In genomic region chr4:43745187-43745586, GRCm38 (mm10) we compare ENCODE assay signal across 10 mouse cellular contexts. TPM values are rescaled to one million over a fixed set of nuclear protein-coding genes. Genes with fewer than 3 reads are reported as not detected.
DNase-seq lines count a peak whose midpoint lies in the region; ATAC-seq and TF ChIP-seq lines count a peak whose summit lies in the region.
"Had no signal": no experiment of that assay in that cellular context is flagged by ENCODE, and none has a peak within 500 bp of the region (broad histone marks: within the 10 kb centered on the region; RNA-seq: fewer than 3 reads in every experiment).

No protein-coding gene starts in this region.

- no peaks in the 10 kb centered on the region for H3K4me1 ChIP-seq in kidney, embryonic 14.5 days (ENCODE audit: control insufficient read depth, insufficient read depth, low read length)
- no peaks in the 10 kb centered on the region for H3K4me1 ChIP-seq in MEL (ENCODE audit: control insufficient read depth in 1 of 2, insufficient read depth in 2 of 2, low read length in 2 of 2)
- no peaks in the 10 kb centered on the region for H3K4me1 ChIP-seq in intestine, embryonic 15.5 days (replicated peaks)
- H3K4me1 ChIP-seq: liver, embryonic 13.5 days had no signal

- no peak overlapping the region for H3K4me3 ChIP-seq in kidney, embryonic 14.5 days (ENCODE audit: low read length)
- H3K4me3 ChIP-seq in MEL (ENCODE audit: control insufficient read depth in 1 of 2, insufficient read depth in 1 of 2, low read depth in 2 of 2, low read length in 2 of 2) = no peak overlapping the region
- H3K4me3 ChIP-seq in intestine, embryonic 15.5 days (replicated peaks) = no peak overlapping the region
- H3K4me3 ChIP-seq: heart, embryonic 15.5 days; liver, embryonic 13.5 days had no signal

- H3K79me2 ChIP-seq in MEL (ENCODE audit: control insufficient read depth, insufficient read depth, low read length, poor library complexity) = no peaks in the 10 kb centered on the region

- H3K9ac ChIP-seq in kidney, embryonic 14.5 days (ENCODE audit: low read depth, low read length) = no peak overlapping the region
- H3K9ac ChIP-seq in MEL (ENCODE audit: control insufficient read depth, low read depth, low read length, poor library complexity, severe bottlenecking) = no peak overlapping the region
- no peak overlapping the region for H3K9ac ChIP-seq in intestine, embryonic 15.5 days
- H3K9ac ChIP-seq: heart, embryonic 15.5 days; liver, embryonic 13.5 days had no signal

- no peaks in the 10 kb centered on the region for H3K9me3 ChIP-seq in kidney, embryonic 14.5 days (ENCODE audit: control insufficient read depth, low read length)
- no peaks in the 10 kb centered on the region for H3K9me3 ChIP-seq in MEL (replicated peaks; ENCODE audit: insufficient read depth, low read length)
- H3K9me3 ChIP-seq in intestine, embryonic 15.5 days = no peaks in the 10 kb centered on the region
- H3K9me3 ChIP-seq: heart, embryonic 15.5 days; liver, embryonic 13.5 days had no signal

- TF ChIP-seq POLR2A in MEL (IDR thresholded peaks at IDR 0.05; ENCODE audit: control insufficient read depth in 1 of 2, insufficient read depth in 1 of 2, low read depth in 1 of 2, low read length in 2 of 2, poor library complexity in 1 of 2) = no peak

- no peak for TF ChIP-seq EP300 in MEL (IDR thresholded peaks at IDR 0.05; ENCODE audit: low read depth in 1 of 2, low read length in 2 of 2)

- no peaks in the 10 kb centered on the region for H3K27me3 ChIP-seq in kidney, embryonic 14.5 days (ENCODE audit: control insufficient read depth, insufficient read depth, low read length)
- peaks cover 5 to 14% of the 10 kb centered on the region in 2 experiments for H3K27me3 ChIP-seq in MEL (ENCODE audit: control insufficient read depth in 1 of 2, insufficient read depth in 2 of 2, low read length in 2 of 2)
- no peaks in the 10 kb centered on the region for H3K27me3 ChIP-seq in intestine, embryonic 15.5 days (replicated peaks)
- H3K27me3 ChIP-seq: heart, embryonic 15.5 days; liver, embryonic 13.5 days had no signal

- no peak overlapping the region for H3K4me2 ChIP-seq in kidney, embryonic 14.5 days (replicated peaks; ENCODE audit: low read depth, low read length)
- no peak overlapping the region for H3K4me2 ChIP-seq in intestine, embryonic 15.5 days (replicated peaks)
- H3K4me2 ChIP-seq: heart, embryonic 15.5 days; liver, embryonic 13.5 days had no signal

- H3K36me3 ChIP-seq in kidney, embryonic 14.5 days (ENCODE audit: control insufficient read depth, insufficient read depth, low read length) = no peaks in the 10 kb centered on the region
- no peaks in the 10 kb centered on the region for H3K36me3 ChIP-seq in MEL (ENCODE audit: control insufficient read depth in 1 of 2, insufficient read depth in 2 of 2, low read length in 2 of 2)
- H3K36me3 ChIP-seq in intestine, embryonic 15.5 days = no peaks in the 10 kb centered on the region
- H3K36me3 ChIP-seq: heart, embryonic 15.5 days; liver, embryonic 13.5 days had no signal

- ATAC-seq in CD4-positive, CD25-positive, alpha-beta regulatory T cell, adult 4 months = no peak
- 0 out of 2 replicates have a peak, but pooled peaks have one; percentile 24 for ATAC-seq in kidney, embryonic 14.5 days (ENCODE audit: low FRiP score, low TSS enrichment)
- 0 out of 2 replicates have a peak, but pooled peaks have one; percentile 43 for ATAC-seq in intestine, embryonic 15.5 days

- peak in 2 of 3 experiments; percentile 41 to 58; a peak in 4 of 6 replicates for TF ChIP-seq CTCF in MEL (IDR thresholded peaks at IDR 0.05 in 2 of 3, conservative IDR thresholded peaks at IDR 0.05 in 1 of 3; ENCODE audit: control insufficient read depth in 1 of 3, insufficient read depth in 1 of 3, low read depth in 2 of 3, low read length in 3 of 3, poor library complexity in 1 of 3, severe bottlenecking in 1 of 3)

- whole genome bisulfite sequencing in kidney, embryonic 14.5 days = 18% methylated on average over 6 of the region's 6 CpGs
- WGBS in intestine, embryonic 15.5 days = 13% methylated on average over 6 of the region's 6 CpGs

- peak; percentile 53 for TF ChIP-seq RAD21 in MEL (IDR thresholded peaks at IDR 0.05; ENCODE audit: low read depth, low read length)

- DNase-seq in CD4-positive, CD25-positive, alpha-beta regulatory T cell, adult 2 months (ENCODE audit: low read depth, low spot score) = peak; percentile 39
- DNase-seq in kidney, adult 9 months = no peak
- DNase-seq in MEL (ENCODE audit: low read depth, low spot score) = peak; percentile 40
- DNase-seq in yolk sac, embryonic 10.5 days (ENCODE audit: low spot score) = no peak
- DNase-seq in gastrocnemius, postnatal 4 days (ENCODE audit: low spot score in 2 of 2) = no peak
- DNase-seq: liver, embryonic 13.5 days had no signal

- H3K27ac ChIP-seq in kidney, embryonic 14.5 days (ENCODE audit: low read depth, low read length) = no peak overlapping the region
- H3K27ac ChIP-seq in MEL (ENCODE audit: control insufficient read depth, low read depth, low read length) = no peak overlapping the region
- H3K27ac ChIP-seq in intestine, embryonic 15.5 days = no peak overlapping the region
- H3K27ac ChIP-seq: heart, embryonic 15.5 days; liver, embryonic 13.5 days had no signal

TF ChIP-seq in MEL, 35 proteins besides CTCF, POLR2A, EP300 and RAD21:
- TF ChIP-seq GATA1 (IDR thresholded peaks at IDR 0.05; ENCODE audit: low read depth, low read length) (no peak), UBTF (IDR thresholded peaks at IDR 0.05; ENCODE audit: borderline replicate concordance, insufficient read depth, low read depth, low read length) (no peak), HCFC1 (IDR thresholded peaks at IDR 0.05; ENCODE audit: low read depth, low read length) (no peak), POLR2AphosphoS2 (IDR thresholded peaks at IDR 0.05; ENCODE audit: low read length) (no peak), ZC3H11A (IDR thresholded peaks at IDR 0.05; ENCODE audit: low read depth, low read length) (0 out of 2 replicates have a peak, but pooled peaks have one; percentile 11), MAX (IDR thresholded peaks at IDR 0.05; ENCODE audit: low read length) (no peak), MAZ (IDR thresholded peaks at IDR 0.05; ENCODE audit: low read depth, low read length) (no peak), SMC3 (IDR thresholded peaks at IDR 0.05; ENCODE audit: low read depth, low read length) (peak; percentile 40)
TF ChIP-seq in MEL: peak in this region for 2.

RNA-seq across cellular contexts. Expression of gene Spaar, which starts 15.4 kb away (rescaled TPM):
- polyA plus RNA-seq in CD4-positive, CD25-positive, alpha-beta regulatory T cell, adult 4 months (2017; shearing (Covaris generic)) = not detected
- 0.04 and 0.14 TPM in 2 replicates for polyA plus RNA-seq in kidney, embryonic 14.5 days (2014; fragmentation: Nextera tagmentation; extraction: Ambion mirVana)
- not detected in 2 replicates for total RNA-seq in MEL (2012; rRNA removed)
- not detected for polyA plus RNA-seq in MEL (2012; ENCODE audit: insufficient read depth in 1 of 2, insufficient read length in 2 of 2, low read depth in 1 of 2, low replicate concordance in 2 of 2, missing spikeins in 1 of 2)
- 0.16 and 0.21 TPM in 2 replicates for polyA plus RNA-seq in intestine, embryonic 15.5 days (2015; fragmentation: Nextera tagmentation; extraction: Ambion mirVana)
- total RNA-seq in gastrocnemius, postnatal 4 days (2021) = 1 to 10 TPM; 1.4 to 1.5 TPM
- polyA plus RNA-seq: liver, embryonic 13.5 days had no signal

RNA-seq across cellular contexts. Expression of gene Hrct1, which starts 18.2 kb away (rescaled TPM):
- polyA plus RNA-seq in CD4-positive, CD25-positive, alpha-beta regulatory T cell, adult 4 months (2017; shearing (Covaris generic)) = not detected
- polyA plus RNA-seq in kidney, embryonic 14.5 days (2014; fragmentation: Nextera tagmentation; extraction: Ambion mirVana) = 0.40 and 1.0 TPM in 2 replicates
- not detected in 2 replicates for total RNA-seq in MEL (2012; rRNA removed)
- polyA plus RNA-seq in MEL (2012; ENCODE audit: insufficient read depth in 1 of 2, insufficient read length in 2 of 2, low read depth in 1 of 2, low replicate concordance in 2 of 2, missing spikeins in 1 of 2) = not detected
- polyA plus RNA-seq in intestine, embryonic 15.5 days (2015; fragmentation: Nextera tagmentation; extraction: Ambion mirVana) = 0.98 and 1.4 TPM in 2 replicates
- total RNA-seq in gastrocnemius, postnatal 4 days (2021) = 1 to 10 TPM; 2.2 TPM

RNA-seq across cellular contexts. Expression of gene Olfr159, which starts 25.6 kb away (rescaled TPM):
- not detected for polyA plus RNA-seq in CD4-positive, CD25-positive, alpha-beta regulatory T cell, adult 4 months (2017; shearing (Covaris generic))
- polyA plus RNA-seq in kidney, embryonic 14.5 days (2014; fragmentation: Nextera tagmentation; extraction: Ambion mirVana) = not detected in 2 replicates
- total RNA-seq in MEL (2012; rRNA removed) = not detected in 2 replicates
- not detected for polyA plus RNA-seq in MEL (2012; ENCODE audit: insufficient read depth in 1 of 2, insufficient read length in 2 of 2, low read depth in 1 of 2, low replicate concordance in 2 of 2, missing spikeins in 1 of 2)
- polyA plus RNA-seq in intestine, embryonic 15.5 days (2015; fragmentation: Nextera tagmentation; extraction: Ambion mirVana) = not detected in 2 replicates
- not detected for total RNA-seq in gastrocnemius, postnatal 4 days (2021)
- polyA plus RNA-seq: heart, embryonic 15.5 days; liver, embryonic 13.5 days had no signal

RNA-seq across cellular contexts. Expression of gene Olfr71, which starts 35.1 kb away (rescaled TPM):
- not detected for polyA plus RNA-seq in CD4-positive, CD25-positive, alpha-beta regulatory T cell, adult 4 months (2017; shearing (Covaris generic))
- not detected in 2 replicates for polyA plus RNA-seq in kidney, embryonic 14.5 days (2014; fragmentation: Nextera tagmentation; extraction: Ambion mirVana)
- total RNA-seq in MEL (2012; rRNA removed) = not detected in 2 replicates
- polyA plus RNA-seq in MEL (2012; ENCODE audit: insufficient read depth in 1 of 2, insufficient read length in 2 of 2, low read depth in 1 of 2, low replicate concordance in 2 of 2, missing spikeins in 1 of 2) = not detected
- polyA plus RNA-seq in intestine, embryonic 15.5 days (2015; fragmentation: Nextera tagmentation; extraction: Ambion mirVana) = not detected in 2 replicates
- total RNA-seq in gastrocnemius, postnatal 4 days (2021) = not detected
- polyA plus RNA-seq: heart, embryonic 15.5 days; liver, embryonic 13.5 days had no signal

RNA-seq across cellular contexts. Expression of gene Olfr70, which starts 44.6 kb away (rescaled TPM):
- not detected for polyA plus RNA-seq in CD4-positive, CD25-positive, alpha-beta regulatory T cell, adult 4 months (2017; shearing (Covaris generic))
- polyA plus RNA-seq in kidney, embryonic 14.5 days (2014; fragmentation: Nextera tagmentation; extraction: Ambion mirVana) = not detected in 2 replicates
- not detected in 2 replicates for total RNA-seq in MEL (2012; rRNA removed)
- polyA plus RNA-seq in MEL (2012; ENCODE audit: insufficient read depth in 1 of 2, insufficient read length in 2 of 2, low read depth in 1 of 2, low replicate concordance in 2 of 2, missing spikeins in 1 of 2) = not detected
- not detected in 2 replicates for polyA plus RNA-seq in intestine, embryonic 15.5 days (2015; fragmentation: Nextera tagmentation; extraction: Ambion mirVana)
- not detected for total RNA-seq in gastrocnemius, postnatal 4 days (2021)
- polyA plus RNA-seq: heart, embryonic 15.5 days; liver, embryonic 13.5 days had no signal

Comparison
In these comparisons a context has a peak if more than half of its experiments do, and no peak if none do; other contexts are left out.
1. DNase-seq: peak in CD4-positive, CD25-positive, alpha-beta regulatory T cell, adult 2 months (single experiment) and MEL (single experiment); none in kidney, adult 9 months (single experiment), yolk sac, embryonic 10.5 days (single experiment) and gastrocnemius, postnatal 4 days (0 of 2).